Mouse (Mus musculus) spleen, postnatal 0 days (tissue): ENCODE results near the gene Mfsd2a. TPM values are rescaled to one million over a fixed set of nuclear protein-coding genes. Genes with fewer than 3 reads are reported as not detected.

Experiments used
- polyA plus RNA-seq: library from polyadenylated mRNA; unstranded; fragments of >200 nt; fragmentation: Nextera tagmentation; extraction: Ambion mirVana; gene quantifications from 2 replicates; pipeline ENCODE4 v1.2.1, GENCODE M21; 2015

Mfsd2a gene
- 0.16 TPM in 1 of 2 replicates, not detected in the other for polyA plus RNA-seq

GRCm38 (mm10) chr4:122961100-122961567, at the start of gene Mfsd2a:
TSS of gene Mfsd2a (minus strand) at chr4:122961188.

GRCm38 (mm10) chr4:122995404-122996220, 34.6 kb upstream of the Mfsd2a start, which contains the start of gene Mycl:
TSS of gene Mycl (plus strand) at chr4:122995652.

Other genes with a start within 250 kb of the Mfsd2a start
- gene Ppt1, start 124.9 kb downstream of the Mfsd2a start, polyA plus RNA-seq = 32.2 and 40.5 TPM in 2 replicates
- gene Cap1, start 75.1 kb downstream of the Mfsd2a start, polyA plus RNA-seq = 41.7 and 50.1 TPM in 2 replicates
- 0.99 and 1.3 TPM in 2 replicates for gene Mycl, start 34.5 kb upstream of the Mfsd2a start, polyA plus RNA-seq
- gene Trit1, start 55.4 kb upstream of the Mfsd2a start, polyA plus RNA-seq = 7.3 and 7.5 TPM in 2 replicates
- 0.05 and 0.17 TPM in 2 replicates for gene Bmp8b, start 144.0 kb upstream of the Mfsd2a start, polyA plus RNA-seq
- not detected in 2 replicates for gene Oxct2b, start 155.1 kb upstream of the Mfsd2a start, polyA plus RNA-seq
- 53.8 and 56.7 TPM in 2 replicates for gene Ppie, start 178.8 kb upstream of the Mfsd2a start, polyA plus RNA-seq
- not detected in 2 replicates for gene Hpcal4, start 222.0 kb upstream of the Mfsd2a start, polyA plus RNA-seq
- not detected in 2 replicates for gene Nt5c1a, start 240.3 kb upstream of the Mfsd2a start, polyA plus RNA-seq